In genomic region chr17:25565244-25565643, GRCm38 (mm10) we compare ENCODE assay signal across 8 mouse cellular contexts. TPM values are rescaled to one million over a fixed set of nuclear protein-coding genes. Genes with fewer than 3 reads are reported as not detected.
A peak's percentile ranks its signal among the peaks of the same experiment; 100 is the strongest.
DNase-seq lines count a peak whose midpoint lies in the region; ATAC-seq lines count a peak whose summit lies in the region.

No protein-coding gene starts in this region.

- peak overlapping the region; percentile 28 for H3K4me2 ChIP-seq in embryonic facial prominence, embryonic 14.5 days (ENCODE audit: low read depth, low read length)

- H3K9me3 ChIP-seq in embryonic facial prominence, embryonic 14.5 days (ENCODE audit: control insufficient read depth, low read length): no peaks in the 10 kb centered on the region

- 0 out of 2 replicates have a peak, but pooled peaks cover 6% of the 10 kb centered on the region for H3K36me3 ChIP-seq in embryonic facial prominence, embryonic 14.5 days (ENCODE audit: control insufficient read depth, insufficient read depth, low read length)

- 0 out of 2 replicates have a peak overlapping the region, but pooled peaks have one; percentile 5 for H3K4me3 ChIP-seq in embryonic facial prominence, embryonic 14.5 days (ENCODE audit: low read depth, low read length)

- H3K27ac ChIP-seq in embryonic facial prominence, embryonic 14.5 days (replicated peaks; ENCODE audit: low read depth, low read length): no peak overlapping the region

- ATAC-seq in embryonic facial prominence, embryonic 14.5 days (ENCODE audit: low read depth): no peak

- H3K9ac ChIP-seq in embryonic facial prominence, embryonic 14.5 days (ENCODE audit: low read depth, low read length): no peak overlapping the region; the same call in 1 of the 2 replicates

- DNase-seq in layer of hippocampus, adult 11-12 months (ENCODE audit: low spot score): peak; percentile 55
- DNase-seq in layer of hippocampus, adult 9-10 months (ENCODE audit: low spot score): no peak
- DNase-seq in embryonic facial prominence, embryonic 14.5 days (ENCODE audit: low spot score): peak; percentile 40
- DNase-seq in layer of hippocampus, postnatal 10 days (ENCODE audit: low spot score in 2 of 2): peak; percentile 50 to 69
- DNase-seq in right cerebral cortex, postnatal 10 days (ENCODE audit: low spot score in 2 of 2): peak; percentile 78 to 80
- DNase-seq in spleen, postnatal 36 days (ENCODE audit: low spot score in 2 of 2): no peak
- DNase-seq in adrenal gland, postnatal 36 days: no peak
- DNase-seq in lung, postnatal 25 days (ENCODE audit: low spot score): no peak

- H3K4me1 ChIP-seq in embryonic facial prominence, embryonic 14.5 days (ENCODE audit: control insufficient read depth, insufficient read depth, low read length): peaks cover 18% of the 10 kb centered on the region

- H3K27me3 ChIP-seq in embryonic facial prominence, embryonic 14.5 days (replicated peaks; ENCODE audit: control insufficient read depth, insufficient read depth, low read length): peaks cover 17% of the 10 kb centered on the region

- WGBS in embryonic facial prominence, embryonic 14.5 days: 23% methylated on average over 6 of the region's 6 CpGs

RNA-seq across cellular contexts. Expression of gene Sox8, which starts 5.2 kb away (rescaled TPM):
- polyA plus RNA-seq in embryonic facial prominence, embryonic 14.5 days (2014; fragmentation: Nextera tagmentation; extraction: Ambion mirVana): 15.8 and 18.0 TPM in 2 replicates
- 10 to 100 TPM; 62.7 to 66.3 TPM for total RNA-seq in layer of hippocampus, postnatal 10 days (2021)
- total RNA-seq in adrenal gland, postnatal 36 days (2021): 1 to 10 TPM; 1.3 to 2.5 TPM

RNA-seq across cellular contexts. Expression of gene Lmf1, which starts 13.6 kb away (rescaled TPM):
- 27.3 and 30.1 TPM in 2 replicates for polyA plus RNA-seq in embryonic facial prominence, embryonic 14.5 days (2014; fragmentation: Nextera tagmentation; extraction: Ambion mirVana)
- 10 to 100 TPM; 23.1 to 26.4 TPM for total RNA-seq in layer of hippocampus, postnatal 10 days (2021)
- total RNA-seq in adrenal gland, postnatal 36 days (2021): 10 to 100 TPM; 29.6 to 37.9 TPM

Comparison
In these comparisons a context has a peak if more than half of its experiments do, and no peak if none do; other contexts are left out.
1. DNase-seq: peak in layer of hippocampus, adult 11-12 months (single experiment), embryonic facial prominence, embryonic 14.5 days (single experiment), layer of hippocampus, postnatal 10 days (2 of 2) and right cerebral cortex, postnatal 10 days (2 of 2); none in layer of hippocampus, adult 9-10 months (single experiment), spleen, postnatal 36 days (0 of 2), adrenal gland, postnatal 36 days (0 of 2) and lung, postnatal 25 days (single experiment).
2. RNA of gene Sox8, which starts 5.2 kb away (total RNA-seq): 62.7 to 66.3 TPM in layer of hippocampus, postnatal 10 days; 1.3 to 2.5 TPM in adrenal gland, postnatal 36 days; every median in the first group is over 10 times any median in the second.